In the genomic region with DNA sequence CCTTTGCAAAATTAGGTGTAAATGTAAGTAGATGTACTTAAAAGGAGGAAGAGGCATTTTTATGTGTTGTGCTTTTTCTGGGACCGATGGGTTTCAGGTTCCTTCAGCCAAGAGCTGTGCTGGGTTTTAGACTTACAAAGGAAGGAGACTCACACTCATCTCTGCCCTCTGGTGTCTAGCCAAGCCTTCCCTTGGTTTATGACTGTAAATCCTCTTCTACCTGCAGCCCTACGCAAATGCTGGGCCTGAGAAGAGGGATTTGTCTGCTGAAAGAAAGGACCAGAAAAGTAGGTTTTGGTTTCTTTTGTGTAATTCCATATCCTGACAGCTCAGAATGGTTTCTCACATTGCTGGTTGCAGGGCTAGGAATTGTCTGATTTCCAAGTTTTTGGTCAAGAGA, we compare ENCODE assay signal across 8 mouse cellular contexts. TPM values are rescaled to one million over a fixed set of nuclear protein-coding genes. Genes with fewer than 3 reads are reported as not detected.
DNase-seq lines count a peak whose midpoint lies in the region; ATAC-seq and TF ChIP-seq lines count a peak whose summit lies in the region.

No protein-coding gene starts in this region.

- peaks cover 9% of the 10 kb centered on the region; the same call in 1 of the 2 replicates for H3K4me1 ChIP-seq in kidney, postnatal 0 days (replicated peaks; ENCODE audit: insufficient read depth, low read length)
- H3K4me1 ChIP-seq in embryonic facial prominence, embryonic 11.5 days (ENCODE audit: control insufficient read depth, insufficient read depth, low read length) = no peaks in the 10 kb centered on the region
- peaks cover 36% of the 10 kb centered on the region for H3K4me1 ChIP-seq in limb, embryonic 10.5 days
- H3K4me1 ChIP-seq in neural tube, embryonic 15.5 days = peaks cover 34% of the 10 kb centered on the region

- ATAC-seq in kidney, postnatal 0 days (replicated peaks; ENCODE audit: low FRiP score, low read depth) = no peak
- ATAC-seq in embryonic facial prominence, embryonic 11.5 days (replicated peaks; ENCODE audit: insufficient number of reproducible peaks, low FRiP score, low TSS enrichment, low read depth) = no peak
- no peak for ATAC-seq in neural tube, embryonic 15.5 days (ENCODE audit: low FRiP score)

- H3K9me3 ChIP-seq in kidney, postnatal 0 days (replicated peaks; ENCODE audit: low read length) = no peaks in the 10 kb centered on the region
- no peaks in the 10 kb centered on the region for H3K9me3 ChIP-seq in embryonic facial prominence, embryonic 11.5 days (replicated peaks; ENCODE audit: control insufficient read depth, low read length)
- no peaks in the 10 kb centered on the region for H3K9me3 ChIP-seq in limb, embryonic 10.5 days (replicated peaks)
- H3K9me3 ChIP-seq in neural tube, embryonic 15.5 days (replicated peaks) = no peaks in the 10 kb centered on the region

- H3K4me3 ChIP-seq in kidney, postnatal 0 days (replicated peaks; ENCODE audit: low read depth, low read length) = peak overlapping the region; percentile 70
- peak overlapping the region; percentile 71 for H3K4me3 ChIP-seq in embryonic facial prominence, embryonic 11.5 days (ENCODE audit: low read depth, low read length)
- peak overlapping the region; percentile 79 for H3K4me3 ChIP-seq in limb, embryonic 10.5 days
- H3K4me3 ChIP-seq in neural tube, embryonic 15.5 days (replicated peaks) = peak overlapping the region; percentile 90

- H3K36me3 ChIP-seq in kidney, postnatal 0 days (ENCODE audit: insufficient read depth, low read length) = no peaks in the 10 kb centered on the region
- H3K36me3 ChIP-seq in embryonic facial prominence, embryonic 11.5 days (replicated peaks; ENCODE audit: control insufficient read depth, insufficient read depth, low read depth, low read length) = no peaks in the 10 kb centered on the region
- no peaks in the 10 kb centered on the region for H3K36me3 ChIP-seq in limb, embryonic 10.5 days
- no peaks in the 10 kb centered on the region for H3K36me3 ChIP-seq in neural tube, embryonic 15.5 days

- H3K27ac ChIP-seq in kidney, postnatal 0 days = no peak overlapping the region
- no peak overlapping the region for H3K27ac ChIP-seq in embryonic facial prominence, embryonic 11.5 days (replicated peaks; ENCODE audit: low read depth, low read length)
- H3K27ac ChIP-seq in limb, embryonic 10.5 days = peak overlapping the region; percentile 25; the same call in 1 of the 2 replicates
- H3K27ac ChIP-seq in neural tube, embryonic 15.5 days (replicated peaks) = no peak overlapping the region

- no peak overlapping the region for H3K9ac ChIP-seq in kidney, postnatal 0 days (ENCODE audit: low read depth, low read length)
- H3K9ac ChIP-seq in embryonic facial prominence, embryonic 11.5 days (replicated peaks; ENCODE audit: low read length) = no peak overlapping the region
- 0 out of 2 replicates have a peak overlapping the region, but pooled peaks have one; percentile 93 for H3K9ac ChIP-seq in neural tube, embryonic 15.5 days (replicated peaks)

- 24% methylated on average over 2 of the region's 2 CpGs for WGBS in kidney, postnatal 0 days
- 30% methylated on average over 2 of the region's 2 CpGs for WGBS in embryonic facial prominence, embryonic 11.5 days
- 36% methylated on average over 2 of the region's 2 CpGs for WGBS in limb, embryonic 10.5 days
- WGBS in neural tube, embryonic 15.5 days = 4% methylated on average over 2 of the region's 2 CpGs

- peak; percentile 40 for TF ChIP-seq CTCF in kidney, postnatal 0 days (IDR thresholded peaks at IDR 0.05; ENCODE audit: low read depth)

- no peaks in the 10 kb centered on the region for H3K27me3 ChIP-seq in kidney, postnatal 0 days (ENCODE audit: insufficient read depth, low read length)
- H3K27me3 ChIP-seq in embryonic facial prominence, embryonic 11.5 days (ENCODE audit: control insufficient read depth, insufficient read depth, low read length) = no peaks in the 10 kb centered on the region
- H3K27me3 ChIP-seq in limb, embryonic 10.5 days (ENCODE audit: low read depth, poor library complexity, severe bottlenecking) = no peaks in the 10 kb centered on the region
- H3K27me3 ChIP-seq in neural tube, embryonic 15.5 days (replicated peaks) = no peaks in the 10 kb centered on the region

- DNase-seq in kidney, postnatal 0 days (ENCODE audit: low spot score) = peak; percentile 44
- DNase-seq in kidney, postnatal 4 days = no peak
- DNase-seq in adipocyte (ENCODE audit: low spot score) = peak; percentile 31
- DNase-seq in embryonic facial prominence, embryonic 11.5 days (ENCODE audit: low spot score) = peak; percentile 41
- no peak for DNase-seq in limb, embryonic 10.5 days (ENCODE audit: low spot score)
- no peak for DNase-seq in right cerebral cortex, postnatal 25 days
- no peak for DNase-seq in layer of hippocampus, postnatal 36 days

- H3K4me2 ChIP-seq in kidney, postnatal 0 days (ENCODE audit: low read length) = peak overlapping the region; percentile 98
- H3K4me2 ChIP-seq in embryonic facial prominence, embryonic 11.5 days (ENCODE audit: low read depth, low read length) = peak overlapping the region; percentile 98; the same call in 1 of the 2 replicates
- peak overlapping the region; percentile 76 for H3K4me2 ChIP-seq in neural tube, embryonic 15.5 days

RNA-seq across cellular contexts. Expression of gene St3gal5, which starts 1.3 kb away (rescaled TPM):
- polyA plus RNA-seq in kidney, postnatal 0 days (2015; fragmentation: Nextera tagmentation; extraction: Ambion mirVana) = 14.1 and 18.2 TPM in 2 replicates
- polyA plus RNA-seq in embryonic facial prominence, embryonic 11.5 days (2014; fragmentation: Nextera tagmentation; extraction: Ambion mirVana) = 28.8 and 32.1 TPM in 2 replicates
- 26.7 and 26.8 TPM in 2 replicates for polyA plus RNA-seq in limb, embryonic 10.5 days (2016; fragmentation: Nextera tagmentation; extraction: Ambion mirVana)
- 69.1 and 76.0 TPM in 2 replicates for polyA plus RNA-seq in neural tube, embryonic 15.5 days (2015; fragmentation: Nextera tagmentation; extraction: Ambion mirVana)
- total RNA-seq in layer of hippocampus, postnatal 36 days (2021) = 10 to 100 TPM; 97.7 to 99.5 TPM

Comparison
In these comparisons a context has a peak if more than half of its experiments do, and no peak if none do; other contexts are left out.
1. DNase-seq: peak in kidney, postnatal 0 days (single experiment), adipocyte (single experiment) and embryonic facial prominence, embryonic 11.5 days (single experiment); none in kidney, postnatal 4 days (0 of 2), limb, embryonic 10.5 days (single experiment), right cerebral cortex, postnatal 25 days (single experiment) and layer of hippocampus, postnatal 36 days (0 of 2).
2. Peak in every context shown above with its lines, with median percentiles within 50 percentile points of each other: H3K4me2 ChIP-seq and H3K4me3 ChIP-seq.